Mouse (Mus musculus) forebrain, embryonic 16.5 days (tissue): ENCODE measurements around the gene Hspg2. TPM values are rescaled to one million over a fixed set of nuclear protein-coding genes. Genes with fewer than 3 reads are reported as not detected.

Experiments
- ATAC-seq: fragments of 200-750 bp; cut with Nextera tagmentation; 2 replicates; pipeline ENCODE4 v1.8.0; 2017; ENCODE audit warnings: mild to moderate bottlenecking, moderate library complexity
- H3K27ac ChIP-seq: fragments of 300-500 bp; sonication (generic); 2 replicates; pipeline ENCODE4 v1.5.1; 2014; ENCODE audit warnings: low read length, control low read depth
- H3K27me3 ChIP-seq: fragments of 300-500 bp; sonication (generic); replicated peaks from 2 replicates; pipeline ENCODE4 v1.6.1; 2014; ENCODE audit warnings: low read length; ENCODE audit not compliant: control insufficient read depth, insufficient read depth
- H3K36me3 ChIP-seq: fragments of 300-500 bp; sonication (generic); 2 replicates; pipeline ENCODE4 v1.6.1; 2014; ENCODE audit not compliant: control insufficient read depth, insufficient read depth
- H3K4me1 ChIP-seq: fragments of 300-500 bp; sonication (generic); replicated peaks from 2 replicates; pipeline ENCODE4 v1.6.1; 2014; ENCODE audit warnings: low read length; ENCODE audit not compliant: control insufficient read depth, insufficient read depth
- H3K4me2 ChIP-seq: fragments of 300-500 bp; sonication (generic); 2 replicates; pipeline ENCODE4 v1.6.1; 2014; ENCODE audit warnings: mild to moderate bottlenecking, low read length, control low read depth
- H3K4me3 ChIP-seq: fragments of 300-500 bp; sonication (generic); replicated peaks from 2 replicates; pipeline ENCODE4 v1.5.1; 2014; ENCODE audit warnings: mild to moderate bottlenecking, low read length, control low read depth
- H3K9ac ChIP-seq: fragments of 300-500 bp; sonication (generic); replicated peaks from 2 replicates; pipeline ENCODE4 v1.6.1; 2014; ENCODE audit warnings: low read depth, low read length, control low read depth
- H3K9me3 ChIP-seq: fragments of 300-500 bp; sonication (generic); 2 replicates; pipeline ENCODE4 v1.6.1; 2016; ENCODE audit warnings: low read length; ENCODE audit not compliant: control insufficient read depth
- WGBS: fragments of 180-500 bp; shearing (Covaris S2); extraction: QIAGEN DNeasy Blood & Tissue Kit; methylation state at CpG from one replicate; pipeline ENCODE4 v1.1.7; 2014; 5-methylcytosine and 5-hydroxymethylcytosine counted together
- microRNA-seq: library from miRNA; unstranded; fragments of <30 nt; microRNA quantifications from one replicate; pipeline ENCODE4, GENCODE M21; 2017
- polyA plus RNA-seq: library from polyadenylated mRNA; unstranded; fragments of >200 nt; fragmentation: Nextera tagmentation; extraction: Ambion mirVana; gene quantifications from 2 replicates; pipeline ENCODE4 v1.2.1, GENCODE M21; 2015

Gene Hspg2
- polyA plus RNA-seq, 1 experiment from 2014 or later = 3.2 TPM

GRCm38 (mm10) chr4:137609702-137610101 is 141.1 kb downstream of the Hspg2 start:
- Histone ChIP-seq H3K27ac (no peak overlapping the region), H3K27me3 (no peaks in the 10 kb centered on the region), H3K4me1 (no peaks in the 10 kb centered on the region), H3K4me3 (no peak overlapping the region), H3K4me2 (no peak overlapping the region), H3K36me3 (peaks cover 34% of the 10 kb centered on the region), H3K9me3 (no peaks in the 10 kb centered on the region), H3K9ac (no peak overlapping the region)
- 90% methylated on average over 7 of the region's 7 CpGs for WGBS
- no peak for ATAC-seq

GRCm38 (mm10) chr4:137610256-137610655 is 141.7 kb downstream of the Hspg2 start:
- Histone ChIP-seq H3K36me3 (peaks cover 34% of the 10 kb centered on the region), H3K9me3 (no peaks in the 10 kb centered on the region), H3K4me3 (no peak overlapping the region), H3K4me1 (no peaks in the 10 kb centered on the region), H3K27me3 (no peaks in the 10 kb centered on the region), H3K9ac (no peak overlapping the region), H3K4me2 (no peak overlapping the region), H3K27ac (no peak overlapping the region)
- no peak for ATAC-seq
- WGBS = 81% methylated on average over 15 of the region's 15 CpGs

Small RNA genes within 50 kb of the gene (microRNA-seq; reads per million reads assigned to microRNA genes)
- gene Mir7018 = not detected

Other genes starting within 250 kb of the Hspg2 start
- 0.92 and 0.99 TPM in 2 replicates for gene Wnt4, start 191.3 kb upstream of the Hspg2 start, polyA plus RNA-seq
- gene Cdc42, start 111.0 kb upstream of the Hspg2 start, polyA plus RNA-seq = 912 and 941 TPM in 2 replicates
- gene Cela3a, start 59.0 kb upstream of the Hspg2 start, polyA plus RNA-seq = not detected in 2 replicates
- not detected in 2 replicates for gene Cela3b, start 38.2 kb upstream of the Hspg2 start, polyA plus RNA-seq
- gene 1700013G24Rik, start 15.5 kb upstream of the Hspg2 start, polyA plus RNA-seq = not detected in 2 replicates
- not detected in 2 replicates for gene Ldlrad2, start 105.8 kb downstream of the Hspg2 start, polyA plus RNA-seq
- gene Usp48, start 125.0 kb downstream of the Hspg2 start, polyA plus RNA-seq = 80.1 and 82.6 TPM in 2 replicates
- gene Rap1gap, start 196.0 kb downstream of the Hspg2 start, polyA plus RNA-seq = 35.4 and 51.6 TPM in 2 replicates